Mouse (Mus musculus): ENCODE results near the gene Gsdma2. TPM values are rescaled to one million over a fixed set of nuclear protein-coding genes. Genes with fewer than 3 reads are reported as not detected.
"Not testable (repeated sequence)": the region's sequence is repeated elsewhere in the genome, so short reads cannot be mapped to it uniquely, and the experiment has no call there.

Gene Gsdma2
- polyA plus RNA-seq, 1 experiment from 2014 or later = not detected

GRCm38 (mm10) chr11:98620791-98621190, 25.8 kb upstream of the Gsdma2 start:
- no peak overlapping the region for H3K27ac ChIP-seq (ENCODE audit: low read depth)
- no peaks in the 10 kb centered on the region for H3K4me1 ChIP-seq (replicated peaks; ENCODE audit: control insufficient read depth, insufficient read depth, low read length)
- H3K4me2 ChIP-seq (ENCODE audit: low read length) = no peak overlapping the region
- H3K9ac ChIP-seq (ENCODE audit: low read length) = no peak overlapping the region
- WGBS = 94% methylated on average over 13 of the region's 13 CpGs
- ATAC-seq (replicated peaks; ENCODE audit: low FRiP score, low TSS enrichment, low read depth) (no peak), DNase-seq (ENCODE audit: low spot score) (no peak)
- no peak overlapping the region for H3K4me3 ChIP-seq (ENCODE audit: low read depth, low read length)
- H3K9me3 ChIP-seq (ENCODE audit: control insufficient read depth, low read length) = no peaks in the 10 kb centered on the region
- no peaks in the 10 kb centered on the region for H3K27me3 ChIP-seq (replicated peaks; ENCODE audit: control insufficient read depth, insufficient read depth, low read length)
- H3K36me3 ChIP-seq (ENCODE audit: control insufficient read depth, insufficient read depth, low read length) = no peaks in the 10 kb centered on the region

GRCm38 (mm10) chr11:98623981-98624380, 22.6 kb upstream of the Gsdma2 start:
- not testable (repeated sequence) for H3K36me3 ChIP-seq (ENCODE audit: control insufficient read depth, insufficient read depth, low read length); H3K27me3 ChIP-seq (replicated peaks; ENCODE audit: control insufficient read depth, insufficient read depth, low read length); H3K4me3 ChIP-seq (ENCODE audit: low read depth, low read length); H3K4me2 ChIP-seq (ENCODE audit: low read length); H3K9ac ChIP-seq (ENCODE audit: low read length); H3K4me1 ChIP-seq (replicated peaks; ENCODE audit: control insufficient read depth, insufficient read depth, low read length); H3K9me3 ChIP-seq (ENCODE audit: control insufficient read depth, low read length); H3K27ac ChIP-seq (ENCODE audit: low read depth); ATAC-seq (replicated peaks; ENCODE audit: low FRiP score, low TSS enrichment, low read depth)
- 85% methylated on average over 6 of the region's 6 CpGs for WGBS
- peak; percentile 28 for DNase-seq (ENCODE audit: low spot score)

- WGBS = 96% methylated on average over 2 of the region's 2 CpGs
- H3K9me3 ChIP-seq (ENCODE audit: control insufficient read depth, low read length) = not testable (repeated sequence)
Measured at GRCm38 (mm10) chr11:98624381-98624780, 22.2 kb upstream of the Gsdma2 start.

GRCm38 (mm10) chr11:98625611-98626410, 20.7 kb upstream of the Gsdma2 start, which contains the start of the genes Gm12355 and Gsdma3:
Gene Gm12355 (minus strand): TSS chr11:98625661.
Gene Gsdma3 (plus strand): TSS chr11:98626360.
- DNase-seq (ENCODE audit: low spot score) (no peak), ATAC-seq (replicated peaks; ENCODE audit: low FRiP score, low TSS enrichment, low read depth) (no peak)
- 90% methylated on average over 10 of the region's 10 CpGs for WGBS
- Histone ChIP-seq H3K27ac (ENCODE audit: low read depth) (no peak within 1 kb of the TSS), H3K27me3 (replicated peaks; ENCODE audit: control insufficient read depth, insufficient read depth, low read length) (no peaks in the 10 kb centered on the region), H3K36me3 (ENCODE audit: control insufficient read depth, insufficient read depth, low read length) (no peaks in the 10 kb centered on the region), H3K4me3 (ENCODE audit: low read depth, low read length) (no peak within 1 kb of the TSS), H3K9me3 (ENCODE audit: control insufficient read depth, low read length) (no peaks in the 10 kb centered on the region), H3K9ac (ENCODE audit: low read length) (no peak within 1 kb of the TSS), H3K4me2 (ENCODE audit: low read length) (no peak within 1 kb of the TSS), H3K4me1 (replicated peaks; ENCODE audit: control insufficient read depth, insufficient read depth, low read length) (no peaks in the 10 kb centered on the region)

More at GRCm38 (mm10) chr11:98624381-98624780, 22.2 kb upstream of the Gsdma2 start:
- H3K27me3 ChIP-seq (replicated peaks; ENCODE audit: control insufficient read depth, insufficient read depth, low read length); H3K36me3 ChIP-seq (ENCODE audit: control insufficient read depth, insufficient read depth, low read length); H3K9ac ChIP-seq (ENCODE audit: low read length); DNase-seq (ENCODE audit: low spot score); ATAC-seq (replicated peaks; ENCODE audit: low FRiP score, low TSS enrichment, low read depth); H3K4me1 ChIP-seq (replicated peaks; ENCODE audit: control insufficient read depth, insufficient read depth, low read length); H3K4me3 ChIP-seq (ENCODE audit: low read depth, low read length); H3K27ac ChIP-seq (ENCODE audit: low read depth); H3K4me2 ChIP-seq (ENCODE audit: low read length): not testable (repeated sequence)

- Histone ChIP-seq H3K27me3 (replicated peaks; ENCODE audit: control insufficient read depth, insufficient read depth, low read length) (no peaks in the 10 kb centered on the region), H3K36me3 (ENCODE audit: control insufficient read depth, insufficient read depth, low read length) (no peaks in the 10 kb centered on the region), H3K9me3 (ENCODE audit: control insufficient read depth, low read length) (no peaks in the 10 kb centered on the region), H3K4me2 (ENCODE audit: low read length) (no peak overlapping the region), H3K27ac (ENCODE audit: low read depth) (no peak overlapping the region), H3K4me1 (replicated peaks; ENCODE audit: control insufficient read depth, insufficient read depth, low read length) (no peaks in the 10 kb centered on the region), H3K4me3 (ENCODE audit: low read depth, low read length) (no peak overlapping the region), H3K9ac (ENCODE audit: low read length) (no peak overlapping the region)
- no peak for ATAC-seq (replicated peaks; ENCODE audit: low FRiP score, low TSS enrichment, low read depth)
- 92% methylated on average over 3 of the region's 3 CpGs for WGBS
- no peak for DNase-seq (ENCODE audit: low spot score)
Measured at GRCm38 (mm10) chr11:98628706-98629105, 17.9 kb upstream of the Gsdma2 start.

GRCm38 (mm10) chr11:98630646-98631045, 15.9 kb upstream of the Gsdma2 start:
- H3K4me3 ChIP-seq (ENCODE audit: low read depth, low read length) = no peak overlapping the region
- H3K27ac ChIP-seq (ENCODE audit: low read depth) = no peak overlapping the region
- WGBS = 91% methylated on average over 5 of the region's 5 CpGs
- H3K9me3 ChIP-seq (ENCODE audit: control insufficient read depth, low read length) = no peaks in the 10 kb centered on the region
- H3K4me1 ChIP-seq (replicated peaks; ENCODE audit: control insufficient read depth, insufficient read depth, low read length) = no peaks in the 10 kb centered on the region
- DNase-seq (ENCODE audit: low spot score) = no peak
- H3K9ac ChIP-seq (ENCODE audit: low read length) = no peak overlapping the region
- H3K36me3 ChIP-seq (ENCODE audit: control insufficient read depth, insufficient read depth, low read length) = no peaks in the 10 kb centered on the region
- no peak overlapping the region for H3K4me2 ChIP-seq (ENCODE audit: low read length)
- H3K27me3 ChIP-seq (replicated peaks; ENCODE audit: control insufficient read depth, insufficient read depth, low read length) = no peaks in the 10 kb centered on the region
- ATAC-seq (replicated peaks; ENCODE audit: low FRiP score, low TSS enrichment, low read depth) = no peak

GRCm38 (mm10) chr11:98635312-98635970, 11.1 kb upstream of the Gsdma2 start:
- H3K27ac ChIP-seq (ENCODE audit: low read depth); H3K9ac ChIP-seq (ENCODE audit: low read length); H3K9me3 ChIP-seq (ENCODE audit: control insufficient read depth, low read length); H3K4me1 ChIP-seq (replicated peaks; ENCODE audit: control insufficient read depth, insufficient read depth, low read length); H3K4me3 ChIP-seq (ENCODE audit: low read depth, low read length); H3K4me2 ChIP-seq (ENCODE audit: low read length); ATAC-seq (replicated peaks; ENCODE audit: low FRiP score, low TSS enrichment, low read depth); H3K36me3 ChIP-seq (ENCODE audit: control insufficient read depth, insufficient read depth, low read length); H3K27me3 ChIP-seq (replicated peaks; ENCODE audit: control insufficient read depth, insufficient read depth, low read length): not testable (repeated sequence)
- 41% methylated on average over 10 of the region's 10 CpGs for WGBS
- DNase-seq (ENCODE audit: low spot score) = peak; percentile 57

GRCm38 (mm10) chr11:98637501-98637900, 9.1 kb upstream of the Gsdma2 start:
- H3K4me2 ChIP-seq (ENCODE audit: low read length) = no peak overlapping the region
- no peak overlapping the region for H3K27ac ChIP-seq (ENCODE audit: low read depth)
- 76% methylated on average over 1 of the region's 1 CpGs for WGBS

More at GRCm38 (mm10) chr11:98637501-98637900, 9.1 kb upstream of the Gsdma2 start:
- Histone ChIP-seq H3K36me3 (ENCODE audit: control insufficient read depth, insufficient read depth, low read length) (no peaks in the 10 kb centered on the region), H3K9me3 (ENCODE audit: control insufficient read depth, low read length) (no peaks in the 10 kb centered on the region), H3K9ac (ENCODE audit: low read length) (no peak overlapping the region), H3K4me1 (replicated peaks; ENCODE audit: control insufficient read depth, insufficient read depth, low read length) (no peaks in the 10 kb centered on the region), H3K4me3 (ENCODE audit: low read depth, low read length) (no peak overlapping the region), H3K27me3 (replicated peaks; ENCODE audit: control insufficient read depth, insufficient read depth, low read length) (no peaks in the 10 kb centered on the region)
- DNase-seq (ENCODE audit: low spot score) = no peak
- ATAC-seq (replicated peaks; ENCODE audit: low FRiP score, low TSS enrichment, low read depth) = no peak
